18 mouse cellular contexts compared by ENCODE assay signal in genomic region chr7:100673452-100673851, GRCm38 (mm10). TPM values are rescaled to one million over a fixed set of nuclear protein-coding genes. Genes with fewer than 3 reads are reported as not detected.
"Had no signal": no experiment of that assay in that cellular context is flagged by ENCODE, and none has a peak within 500 bp of the region (broad histone marks: within the 10 kb centered on the region; RNA-seq: fewer than 3 reads in every experiment).

No protein-coding gene starts in this region.

- H3K9ac ChIP-seq: liver, embryonic 13.5 days; midbrain, embryonic 12.5 days had no signal

- H3K36me3 ChIP-seq: liver, embryonic 13.5 days; midbrain, embryonic 12.5 days had no signal

- H3K4me1 ChIP-seq: liver, embryonic 13.5 days; midbrain, embryonic 12.5 days had no signal

- H3K27ac ChIP-seq: kidney, postnatal 0 days; left cerebral cortex, adult 2 months; liver, embryonic 13.5 days; midbrain, embryonic 12.5 days; stomach, postnatal 0 days had no signal

- H3K4me3 ChIP-seq: left cerebral cortex, adult 2 months; liver, embryonic 13.5 days; midbrain, embryonic 12.5 days had no signal

- H3K27me3 ChIP-seq: midbrain, embryonic 12.5 days had no signal

- H3K4me2 ChIP-seq: liver, embryonic 13.5 days; midbrain, embryonic 12.5 days had no signal

- DNase-seq: kidney, adult 9 months; kidney, postnatal 25 days; layer of hippocampus, postnatal 36 days; liver, embryonic 13.5 days; lung, adult 2 months; lung, postnatal 14 days; lung, postnatal 4 days; right cerebral cortex, adult 18-20 months; right cerebral cortex, postnatal 14 days; right cerebral cortex, postnatal 4 days; thymus, adult 2 months; thymus, postnatal 14 days; thymus, postnatal 4 days had no signal

- H3K9me3 ChIP-seq: liver, embryonic 13.5 days; midbrain, embryonic 12.5 days had no signal

RNA-seq across cellular contexts. Expression of gene Plekhb1, which starts 11.2 kb away (rescaled TPM):
- total RNA-seq: megakaryocyte progenitor cell, adult 5-6 weeks had no signal
